Mouse (Mus musculus) lung, adult 18-20 months (tissue): ENCODE measurements around the gene Bola3.
A peak's percentile ranks its signal among the peaks of the same experiment; 100 is the strongest.

Source experiments
- DNase-seq, 2 experiments: peaks; one replicate each; pipeline ENCODE4 v3.0.0; 2022; ENCODE audit warnings: mixed read lengths in 2 of 2

The Bola3 gene

GRCm38 (mm10) chr6:83395544-83396229 lies 46.7 kb downstream of the Bola3 start:
- DNase-seq = no peak

GRCm38 (mm10) chr6:83396711-83397110 lies 47.8 kb downstream of the Bola3 start:
- peak in 1 of 2 experiments; percentile 21 for DNase-seq

GRCm38 (mm10) chr6:83397728-83398127 lies 48.8 kb downstream of the Bola3 start:
- DNase-seq = no peak

GRCm38 (mm10) chr6:83399790-83400189 lies 50.8 kb downstream of the Bola3 start:
- DNase-seq = peak; percentile 20 to 58

- DNase-seq = no peak
These were observed 54.5 kb downstream of the Bola3 start for GRCm38 (mm10) chr6:83403481-83403880.

- DNase-seq = no peak
These were observed 55.6 kb downstream of the Bola3 start for GRCm38 (mm10) chr6:83404571-83404970.

GRCm38 (mm10) chr6:83405511-83406064 lies 56.6 kb downstream of the Bola3 start:
- DNase-seq = no peak

GRCm38 (mm10) chr6:83408510-83408909 lies 59.6 kb downstream of the Bola3 start:
- DNase-seq = no peak
